Mouse (Mus musculus) liver, embryonic 15.5 days (tissue): ENCODE data around the gene Naa30. TPM values are rescaled to one million over a fixed set of nuclear protein-coding genes. Genes with fewer than 3 reads are reported as not detected.

Experiments
- ATAC-seq: fragments of 200-750 bp; cut with Nextera tagmentation; 2 replicates; pipeline ENCODE4 v1.8.0; 2017; ENCODE audit warnings: moderate number of reproducible peaks, mild to moderate bottlenecking, moderate library complexity; ENCODE audit not compliant: insufficient read depth
- H3K27ac ChIP-seq: fragments of 300-500 bp; sonication (generic); replicated peaks from 2 replicates; pipeline ENCODE4 v1.5.1; 2015; ENCODE audit warnings: mild to moderate bottlenecking, inconsistent platforms
- H3K27me3 ChIP-seq: fragments of 300-500 bp; sonication (generic); 2 replicates; pipeline ENCODE4 v1.6.1; 2015; ENCODE audit warnings: mild to moderate bottlenecking, inconsistent platforms
- H3K36me3 ChIP-seq: fragments of 300-500 bp; sonication (generic); replicated peaks from 2 replicates; pipeline ENCODE4 v1.6.1; 2015; ENCODE audit warnings: moderate library complexity, mild to moderate bottlenecking, inconsistent platforms
- H3K4me1 ChIP-seq: fragments of 300-500 bp; sonication (generic); replicated peaks from 2 replicates; pipeline ENCODE4 v1.6.1; 2015; ENCODE audit warnings: inconsistent platforms
- H3K4me2 ChIP-seq: fragments of 300-500 bp; sonication (generic); 2 replicates; pipeline ENCODE4 v1.6.1; 2015; ENCODE audit warnings: moderate library complexity, mild to moderate bottlenecking, inconsistent platforms
- H3K4me3 ChIP-seq: fragments of 300-500 bp; sonication (generic); replicated peaks from 2 replicates; pipeline ENCODE4 v1.5.1; 2015; ENCODE audit warnings: mild to moderate bottlenecking, inconsistent platforms
- H3K9ac ChIP-seq: fragments of 300-500 bp; sonication (generic); 2 replicates; pipeline ENCODE4 v1.6.1; 2015; ENCODE audit warnings: moderate library complexity, mild to moderate bottlenecking, inconsistent platforms
- H3K9me3 ChIP-seq: fragments of 300-500 bp; sonication (generic); replicated peaks from 2 replicates; pipeline ENCODE4 v1.6.1; 2016; ENCODE audit warnings: inconsistent platforms
- WGBS: fragments of 180-500 bp; shearing (Covaris S2); methylation state at CpG from one replicate; pipeline ENCODE4 v1.1.7; 2015; ENCODE audit warnings: mixed read lengths; ENCODE audit not compliant: insufficient replicate concordance; 5-methylcytosine and 5-hydroxymethylcytosine counted together
- polyA plus RNA-seq: library from polyadenylated mRNA; unstranded; fragments of >200 nt; fragmentation: Nextera tagmentation; extraction: Ambion mirVana; gene quantifications from 2 replicates; pipeline ENCODE4 v1.2.1, GENCODE M21; 2015

Naa30 gene
- polyA plus RNA-seq, 1 experiment from 2014 or later: 3.9 TPM

- no peak for ATAC-seq
- Histone ChIP-seq H3K4me2 (no peak overlapping the region), H3K4me1 (no peaks in the 10 kb centered on the region), H3K27me3 (no peaks in the 10 kb centered on the region), H3K4me3 (no peak overlapping the region), H3K9ac (no peak overlapping the region), H3K27ac (no peak overlapping the region), H3K9me3 (no peaks in the 10 kb centered on the region), H3K36me3 (no peaks in the 10 kb centered on the region)
- WGBS: 79% methylated on average over 11 of the region's 11 CpGs
These were observed 55.0 kb downstream of the Naa30 start for GRCm38 (mm10) chr14:49226986-49227385.

DNA sequence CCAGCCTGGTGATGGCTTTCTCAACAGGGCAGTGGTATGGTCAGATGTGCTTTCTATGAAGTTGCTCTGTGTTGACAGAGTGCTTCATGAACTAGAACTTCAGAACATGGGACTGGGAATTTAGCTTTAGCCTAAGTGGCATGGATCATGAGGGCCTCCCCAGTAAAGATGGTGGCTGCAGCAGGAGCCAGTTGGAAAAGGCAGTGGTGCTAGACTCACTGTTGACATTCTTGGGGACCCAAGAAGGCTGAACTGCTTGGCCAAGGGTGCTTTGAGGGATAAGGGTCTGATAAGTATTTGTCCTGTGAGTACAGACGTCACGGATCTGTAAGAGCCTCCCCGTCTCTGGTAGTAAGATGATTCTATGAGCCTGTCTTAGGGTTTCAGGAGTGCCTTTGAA, 59.8 kb downstream of the Naa30 start:
- WGBS: 67% methylated on average over 3 of the region's 3 CpGs

DNA sequence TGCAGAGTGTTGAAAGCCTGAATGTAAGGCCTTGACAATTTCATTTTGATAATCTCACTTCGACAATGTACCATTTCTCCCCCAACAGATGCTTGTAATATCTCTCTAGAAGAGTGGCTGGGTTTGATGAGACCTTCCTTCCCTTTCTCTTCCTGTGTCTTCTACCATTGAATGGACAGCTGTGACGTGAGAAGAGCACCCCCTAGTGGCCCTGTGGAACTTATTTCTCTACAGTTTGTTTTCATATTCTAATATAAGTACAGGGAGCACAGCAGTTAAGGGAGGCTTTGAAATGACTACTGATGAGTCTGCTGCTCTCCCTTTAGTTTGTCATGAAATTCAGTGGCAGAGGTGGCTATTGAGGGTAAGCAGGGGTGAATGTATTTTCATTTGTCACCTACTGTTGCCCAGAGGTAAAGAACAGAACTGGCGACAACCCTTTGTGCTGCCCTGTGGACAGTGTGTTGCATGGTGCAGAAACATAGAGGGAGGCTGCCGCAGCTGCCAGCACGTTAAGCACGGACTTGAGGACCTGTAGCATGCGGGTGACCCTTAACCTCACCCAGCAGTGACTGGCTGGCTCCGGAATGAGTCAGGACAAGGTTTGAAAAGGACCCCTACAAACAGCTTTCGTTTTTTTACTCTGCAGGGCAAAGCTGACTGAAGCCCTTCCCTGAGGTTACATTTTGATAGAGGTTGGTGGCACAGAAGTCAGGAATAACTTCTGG, 62.9 kb downstream of the Naa30 start:
- H3K27me3 ChIP-seq: no peaks in the 10 kb centered on the region
- H3K9me3 ChIP-seq: no peaks in the 10 kb centered on the region
- ATAC-seq: no peak
- H3K4me3 ChIP-seq: no peak overlapping the region
- H3K4me1 ChIP-seq: no peaks in the 10 kb centered on the region
- no peak overlapping the region for H3K9ac ChIP-seq
- WGBS: 32% methylated on average over 9 of the region's 9 CpGs
- no peak overlapping the region for H3K4me2 ChIP-seq
- no peaks in the 10 kb centered on the region for H3K36me3 ChIP-seq
- no peak overlapping the region for H3K27ac ChIP-seq

More for the DNA sequence above, 59.8 kb downstream of the Naa30 start:
- Histone ChIP-seq H3K9ac (no peak overlapping the region), H3K36me3 (no peaks in the 10 kb centered on the region), H3K9me3 (no peaks in the 10 kb centered on the region), H3K4me1 (no peaks in the 10 kb centered on the region), H3K27me3 (no peaks in the 10 kb centered on the region), H3K27ac (no peak overlapping the region), H3K4me2 (no peak overlapping the region), H3K4me3 (no peak overlapping the region)
- ATAC-seq: no peak

GRCm38 (mm10) chr14:49238206-49238605, 66.2 kb downstream of the Naa30 start:
- H3K4me2 ChIP-seq: no peak overlapping the region
- no peaks in the 10 kb centered on the region for H3K9me3 ChIP-seq
- WGBS: 33% methylated on average over 11 of the region's 11 CpGs
- no peak overlapping the region for H3K4me3 ChIP-seq
- H3K27me3 ChIP-seq: no peaks in the 10 kb centered on the region
- no peak for ATAC-seq
- no peak overlapping the region for H3K9ac ChIP-seq
- H3K4me1 ChIP-seq: no peaks in the 10 kb centered on the region
- H3K36me3 ChIP-seq: no peaks in the 10 kb centered on the region
- H3K27ac ChIP-seq: no peak overlapping the region

Other genes starting within 250 kb of the Naa30 start
- gene Ap5m1, start 106.1 kb upstream of the Naa30 start, polyA plus RNA-seq: 10.3 and 11.1 TPM in 2 replicates
- gene Exoc5, start 105.6 kb upstream of the Naa30 start, polyA plus RNA-seq: 19.4 and 19.8 TPM in 2 replicates
- gene ccdc198, start 73.2 kb downstream of the Naa30 start, polyA plus RNA-seq: 0.25 and 0.61 TPM in 2 replicates